Mouse (Mus musculus) E14TG2a.4 (cell line): ENCODE measurements around the gene Srd5a3.

Source experiments
- CTCF ChIP-seq: conservative IDR thresholded peaks from 2 replicates; pipeline ENCODE4 v1.5.1; 2014; ENCODE audit warnings: low read length
- NANOG ChIP-seq: IDR thresholded peaks from 2 replicates; pipeline ENCODE4 v1.6.1; 2014; ENCODE audit warnings: borderline replicate concordance, low read length, mixed read lengths
- POU5F1 ChIP-seq: IDR thresholded peaks from 2 replicates; pipeline ENCODE4 v1.6.1; 2014; ENCODE audit warnings: low read length, borderline replicate concordance

DNA sequence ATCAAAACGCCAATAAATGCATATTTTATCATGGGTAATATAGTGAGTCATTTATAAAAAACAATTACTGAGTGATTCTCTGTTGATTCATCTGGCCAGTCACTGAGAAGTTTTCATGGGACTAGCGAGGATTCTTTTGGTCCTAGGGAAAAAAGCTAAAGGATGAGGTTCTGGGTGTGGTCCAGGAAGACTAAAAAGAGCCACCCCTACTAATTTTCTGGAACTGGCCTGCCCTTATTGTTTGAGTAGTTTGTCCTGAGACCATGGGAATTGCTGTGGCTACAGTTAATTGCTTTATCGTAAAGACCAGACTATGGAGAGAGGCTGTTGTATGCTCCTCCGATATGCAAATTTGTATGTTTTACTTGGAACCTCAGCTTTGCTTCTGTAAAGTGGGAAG, 28.1 kb upstream of the Srd5a3 start:
- no peak for TF ChIP-seq POU5F1
- TF ChIP-seq CTCF: no peak
- TF ChIP-seq NANOG: no peak
